Mouse (Mus musculus): ENCODE measurements at regions not wholly inside any gene's neighbourhood (a gene's known extent, or its start where the extent isn't known, plus 50 kb on each side); places are given as distances from the start of the nearest gene placed in this dataset.

DNA sequence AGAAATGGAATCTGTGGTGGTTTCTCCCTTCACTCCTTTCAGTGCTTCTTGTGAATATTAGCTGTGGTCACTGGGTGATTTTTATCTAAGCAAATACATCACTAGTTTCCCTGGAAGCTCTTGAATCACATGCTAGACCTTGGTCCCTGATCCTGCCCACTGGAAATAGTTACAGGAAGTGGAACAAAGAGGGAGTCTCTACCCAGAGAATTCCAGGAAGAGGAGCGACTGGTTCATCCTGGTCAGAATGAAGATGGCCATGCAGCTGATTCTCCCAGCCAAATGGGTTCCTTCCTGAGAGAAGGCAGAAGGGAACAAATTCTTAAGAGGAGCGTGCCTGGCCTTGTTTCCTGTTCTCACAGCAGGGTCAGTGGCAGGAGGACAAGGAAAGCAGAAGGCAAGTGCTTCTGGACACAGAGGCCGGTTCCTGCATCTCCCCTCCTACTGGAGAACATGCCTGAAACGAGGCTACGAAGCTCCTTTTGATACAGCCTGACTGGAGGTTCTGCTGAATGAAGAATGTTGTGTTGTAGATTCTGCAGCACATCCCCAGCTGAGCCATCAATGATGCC lies 264.8 kb upstream of the Sdk2 start:
- no peak for DNase-seq (ENCODE audit: low spot score in 2 of 2)

- DNase-seq (ENCODE audit: low spot score in 2 of 2): no peak
These were observed 263.5 kb upstream of the Sdk2 start for GRCm38 (mm10) chr11:114330316-114330715.

DNA sequence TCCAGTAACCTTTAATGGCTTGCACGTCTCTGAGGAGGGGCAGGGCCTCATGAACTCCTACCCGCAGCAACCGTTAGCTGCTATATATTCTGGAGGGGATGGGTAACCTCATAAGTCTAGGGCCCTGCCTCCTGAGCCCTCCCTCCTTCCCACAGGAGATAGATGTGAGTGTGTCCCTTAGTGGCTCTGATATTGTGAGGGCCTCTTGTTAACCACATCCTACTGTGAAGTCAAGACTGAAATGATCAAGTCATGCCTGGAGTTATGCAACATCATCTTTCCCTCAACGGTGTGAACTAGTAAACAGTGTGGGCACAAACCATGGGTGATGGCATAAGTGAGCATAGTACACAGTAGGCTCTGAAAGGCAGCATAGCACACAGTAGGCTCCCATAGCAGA lies 255.8 kb upstream of the Sdk2 start:
- no peak for DNase-seq (ENCODE audit: low spot score in 2 of 2)

DNA sequence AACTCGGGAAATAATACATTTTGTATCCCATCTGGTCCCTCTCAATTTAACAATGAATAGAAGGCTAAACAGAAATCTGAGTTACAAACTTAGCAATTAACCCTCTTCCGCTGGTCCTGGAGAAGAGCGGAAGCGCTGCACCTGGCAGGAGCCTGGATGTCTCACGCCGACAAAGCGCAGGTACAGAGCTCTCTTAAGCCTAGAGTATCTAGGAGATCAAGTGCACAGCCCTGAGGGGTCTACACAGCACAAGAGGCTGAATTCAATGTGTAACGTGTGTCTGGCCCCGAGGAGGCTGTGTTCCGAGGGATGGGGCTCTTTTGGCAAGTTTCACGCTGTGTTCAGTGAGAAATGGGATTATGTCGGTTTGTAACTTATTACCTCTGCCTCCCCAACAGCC lies 255.1 kb upstream of the Sdk2 start:
- no peak for DNase-seq (ENCODE audit: low spot score in 2 of 2)

- DNase-seq (ENCODE audit: low spot score in 2 of 2): no peak
These were observed 254.7 kb upstream of the Sdk2 start for GRCm38 (mm10) chr11:114321527-114321926.

DNA sequence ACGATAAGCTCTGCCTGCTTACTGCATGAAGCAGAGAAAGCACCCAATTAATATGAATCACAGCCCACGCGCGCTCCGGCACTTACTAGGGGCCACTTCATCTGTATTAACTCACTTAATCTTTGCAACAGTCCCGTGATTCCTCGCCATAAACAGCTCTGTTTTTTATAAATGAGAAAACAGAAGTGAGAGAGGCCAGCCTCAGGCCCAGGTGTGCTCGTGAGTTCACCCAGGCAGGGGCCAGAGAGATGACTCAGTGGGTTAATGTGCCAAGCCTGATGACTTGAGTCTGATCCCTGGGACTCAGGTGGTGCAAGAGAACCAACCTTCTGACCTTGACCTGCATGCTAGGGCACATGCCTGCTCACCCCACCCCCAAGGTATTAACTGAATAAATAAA lies 248.4 kb upstream of the Sdk2 start:
- DNase-seq (ENCODE audit: low spot score in 2 of 2): no peak

- DNase-seq (ENCODE audit: low spot score in 2 of 2): no peak
These were observed 246.8 kb upstream of the Sdk2 start for GRCm38 (mm10) chr11:114313652-114314051.

DNA sequence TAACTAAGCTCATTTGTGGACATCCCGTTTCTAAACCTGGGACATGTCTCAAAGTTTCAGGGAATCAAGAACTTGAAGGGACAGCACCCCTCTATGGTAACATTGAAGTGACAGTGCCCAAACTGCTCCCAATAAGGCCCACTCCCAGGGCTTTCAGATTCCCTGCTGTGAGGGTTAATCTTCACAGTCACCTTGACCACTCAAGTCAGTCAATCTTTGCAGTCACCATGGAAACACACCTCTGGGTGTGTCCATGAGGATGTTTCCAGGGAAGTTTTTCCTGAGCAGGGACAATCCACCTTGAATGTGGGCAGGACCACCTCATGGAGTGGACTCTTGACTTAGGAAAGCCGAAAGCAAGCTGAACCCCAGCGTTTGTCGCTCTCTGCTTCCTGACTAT lies 244.8 kb upstream of the Sdk2 start:
- DNase-seq (ENCODE audit: low spot score in 2 of 2): no peak

GRCm38 (mm10) chr11:114303636-114304354 lies 236.9 kb upstream of the Sdk2 start:
- DNase-seq (ENCODE audit: low spot score in 2 of 2): no peak

DNA sequence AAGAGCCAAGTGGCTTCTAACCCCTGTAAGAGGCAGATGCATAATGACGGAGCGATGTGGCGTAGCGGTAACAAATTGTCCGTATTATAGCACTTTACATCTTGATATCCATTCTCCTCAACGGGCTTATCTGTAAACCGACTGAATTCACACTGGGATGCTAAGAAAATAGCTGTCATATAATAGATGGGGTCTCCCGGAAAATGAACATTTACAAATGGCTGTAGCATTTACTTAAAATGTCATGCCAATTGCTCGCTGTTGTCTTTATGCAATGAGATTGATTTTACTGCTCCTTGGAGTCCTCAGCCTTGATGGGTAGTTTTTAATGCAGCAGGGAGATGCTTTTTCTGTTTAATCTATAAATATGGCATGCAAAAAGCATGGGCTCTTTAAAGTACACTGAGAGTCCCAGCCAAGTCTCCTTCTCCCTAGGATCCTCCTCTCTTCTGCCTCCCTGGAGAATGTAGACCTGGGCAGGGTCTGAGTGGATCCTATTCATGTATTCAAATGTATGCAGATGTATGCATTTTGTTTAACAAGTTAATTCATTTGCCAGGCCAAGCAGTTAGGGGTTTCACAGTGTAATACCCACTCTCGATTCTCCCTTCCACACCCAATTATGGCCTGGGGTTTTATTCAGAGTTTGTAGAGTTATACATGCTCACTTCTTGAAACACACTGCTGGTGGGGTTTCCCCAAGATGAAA lies 233.9 kb upstream of the Sdk2 start:
- no peak for DNase-seq (ENCODE audit: low spot score in 2 of 2)

DNA sequence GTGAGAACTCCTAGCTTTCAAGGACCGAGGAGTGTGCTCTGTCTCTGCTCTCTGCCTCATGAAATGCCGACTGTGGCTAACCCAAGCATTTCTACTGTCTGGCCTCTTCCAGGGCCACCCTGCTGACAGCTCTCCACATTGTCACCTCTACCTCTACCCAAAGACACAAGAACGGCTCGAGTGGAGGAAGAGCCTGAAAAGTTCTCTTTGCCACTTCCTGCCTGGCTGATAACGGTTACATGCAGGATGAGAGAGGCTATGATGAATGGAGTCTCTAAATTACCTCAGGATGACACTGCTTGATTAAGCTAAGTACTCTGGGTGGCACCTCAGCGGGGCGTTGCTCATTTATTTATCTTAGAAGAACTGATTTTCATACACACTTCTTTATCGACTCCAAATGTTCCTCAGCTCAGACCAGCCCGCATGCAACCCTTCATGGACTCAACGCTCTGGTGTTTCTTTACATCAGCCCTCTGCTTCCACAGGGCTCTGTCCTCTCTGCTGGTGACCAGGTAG lies 230.0 kb upstream of the Sdk2 start:
- DNase-seq (ENCODE audit: low spot score in 2 of 2): no peak

DNA sequence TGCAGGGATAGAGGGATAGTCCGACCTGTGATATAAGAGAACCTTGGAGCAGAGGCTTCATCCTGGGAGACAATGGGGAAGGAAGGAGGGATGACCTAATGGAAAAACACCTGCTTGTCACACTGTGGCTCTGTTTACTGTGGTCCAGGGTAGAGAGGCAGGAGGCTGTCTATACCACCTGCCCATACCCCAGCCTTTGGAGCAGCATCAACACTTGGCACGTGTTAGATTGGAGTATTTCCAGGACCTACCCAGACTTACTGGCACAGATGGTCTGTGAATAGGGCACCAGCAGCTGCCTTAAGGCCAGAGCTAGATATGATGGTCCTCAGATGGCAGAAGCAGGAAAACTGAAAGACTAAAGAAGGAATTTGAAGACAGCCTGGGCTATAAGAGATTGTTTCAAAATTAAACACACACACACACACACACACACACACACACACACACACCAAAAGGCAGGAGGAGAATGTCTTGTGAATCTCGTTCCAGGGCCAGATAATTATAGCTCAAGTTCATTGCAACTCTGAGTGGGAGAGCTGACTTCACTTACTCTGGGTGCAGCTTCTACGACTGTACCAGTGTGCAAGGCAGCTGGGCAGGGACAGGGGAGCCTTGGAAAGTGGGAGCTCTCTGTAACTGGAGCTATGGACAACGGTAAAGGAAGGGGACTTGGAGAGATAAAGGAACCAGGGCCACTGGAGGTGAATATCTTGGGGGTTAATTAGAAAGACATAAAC lies 227.8 kb upstream of the Sdk2 start:
- DNase-seq (ENCODE audit: low spot score in 2 of 2): no peak

- peak in 1 of 2 experiments; percentile 15 for DNase-seq (ENCODE audit: low spot score in 2 of 2)
These were observed 224.4 kb upstream of the Sdk2 start for GRCm38 (mm10) chr11:114291258-114291657.

DNA sequence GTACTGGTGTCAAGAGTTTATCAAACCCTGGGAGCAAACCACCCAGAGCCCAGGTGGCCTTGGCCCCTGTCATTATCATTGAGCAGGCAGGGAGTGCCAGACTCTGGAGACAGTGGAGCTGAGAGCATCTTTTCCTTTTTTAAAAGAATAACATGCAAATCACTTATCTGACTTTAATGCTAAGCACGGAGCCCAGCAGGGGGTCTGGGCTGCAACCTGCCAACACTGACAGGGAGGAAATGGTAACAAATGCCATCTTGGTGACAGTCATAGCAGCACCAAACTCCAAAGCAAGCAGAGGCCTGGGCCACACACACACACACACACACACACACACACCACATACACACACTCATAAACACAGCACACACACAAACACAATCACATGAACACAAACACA lies 223.1 kb upstream of the Sdk2 start:
- DNase-seq (ENCODE audit: low spot score in 2 of 2): no peak

DNA sequence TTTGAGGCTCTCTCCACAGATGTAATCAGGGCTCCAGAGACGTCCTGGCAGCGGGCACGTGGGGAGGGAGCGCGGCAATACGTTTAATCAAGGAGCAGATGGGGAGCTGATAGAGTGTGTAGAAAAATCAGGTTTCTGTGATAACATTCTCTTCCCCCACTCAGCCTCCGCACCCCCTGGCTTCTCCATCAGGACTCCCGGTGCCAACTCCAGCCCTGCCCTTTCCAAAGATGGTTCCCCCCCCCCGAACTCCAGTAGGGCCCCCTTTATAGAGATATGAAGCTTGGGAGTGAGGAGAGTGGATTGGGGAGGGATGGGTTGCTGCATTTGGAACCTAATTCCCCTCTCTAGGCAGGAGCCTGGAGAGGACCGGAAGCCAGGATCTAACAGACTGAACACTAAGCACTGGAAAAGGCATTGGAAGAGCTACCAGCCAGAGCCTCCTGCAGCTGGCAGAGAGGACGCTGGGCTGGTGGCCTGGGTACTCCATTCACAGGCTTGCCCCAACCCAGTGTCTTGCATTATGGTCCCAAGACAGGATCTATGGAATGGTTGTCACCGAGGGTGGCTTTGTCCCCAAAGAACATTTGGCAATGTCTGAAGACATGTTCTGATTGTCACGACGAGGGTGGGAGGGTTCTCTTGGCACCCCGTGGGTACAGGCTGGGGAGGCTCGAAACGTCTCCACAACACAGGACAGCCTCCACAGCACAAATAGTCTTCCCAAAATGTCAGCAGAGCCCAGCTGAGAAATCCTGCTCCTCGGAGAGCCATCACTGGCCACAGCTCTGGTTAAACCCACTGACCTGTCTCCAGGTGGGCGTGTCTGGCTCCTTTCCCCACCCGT lies 218.2 kb upstream of the Sdk2 start:
- peak; percentile 54 to 59 for DNase-seq (ENCODE audit: low spot score in 2 of 2)

- DNase-seq (ENCODE audit: low spot score in 2 of 2): peak in 1 of 2 experiments; percentile 16
These were observed 216.4 kb upstream of the Sdk2 start for GRCm38 (mm10) chr11:114283208-114283607.

- DNase-seq (ENCODE audit: low spot score in 2 of 2): no peak
These were observed 215.7 kb upstream of the Sdk2 start for GRCm38 (mm10) chr11:114282566-114282965.

DNA sequence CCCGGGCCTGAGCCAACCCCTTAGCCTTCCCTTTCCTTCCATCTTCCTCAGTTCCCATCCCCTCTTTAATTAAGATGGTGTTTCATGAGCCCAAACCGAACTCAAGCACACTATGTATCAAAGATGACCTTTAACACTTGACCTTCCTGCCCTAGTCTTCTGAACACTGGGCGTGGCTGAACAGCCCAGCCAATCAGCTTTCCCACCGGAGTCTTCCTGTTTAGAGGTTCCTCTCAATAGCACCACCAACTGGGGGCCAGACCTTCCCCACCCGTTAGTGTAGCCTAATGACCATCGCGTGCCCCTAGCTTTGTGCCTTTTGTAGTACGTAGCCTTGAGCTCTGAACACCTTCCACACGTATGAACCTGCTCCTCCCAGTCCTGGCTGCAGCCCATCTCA lies 215.0 kb upstream of the Sdk2 start:
- no peak for DNase-seq (ENCODE audit: low spot score in 2 of 2)

DNA sequence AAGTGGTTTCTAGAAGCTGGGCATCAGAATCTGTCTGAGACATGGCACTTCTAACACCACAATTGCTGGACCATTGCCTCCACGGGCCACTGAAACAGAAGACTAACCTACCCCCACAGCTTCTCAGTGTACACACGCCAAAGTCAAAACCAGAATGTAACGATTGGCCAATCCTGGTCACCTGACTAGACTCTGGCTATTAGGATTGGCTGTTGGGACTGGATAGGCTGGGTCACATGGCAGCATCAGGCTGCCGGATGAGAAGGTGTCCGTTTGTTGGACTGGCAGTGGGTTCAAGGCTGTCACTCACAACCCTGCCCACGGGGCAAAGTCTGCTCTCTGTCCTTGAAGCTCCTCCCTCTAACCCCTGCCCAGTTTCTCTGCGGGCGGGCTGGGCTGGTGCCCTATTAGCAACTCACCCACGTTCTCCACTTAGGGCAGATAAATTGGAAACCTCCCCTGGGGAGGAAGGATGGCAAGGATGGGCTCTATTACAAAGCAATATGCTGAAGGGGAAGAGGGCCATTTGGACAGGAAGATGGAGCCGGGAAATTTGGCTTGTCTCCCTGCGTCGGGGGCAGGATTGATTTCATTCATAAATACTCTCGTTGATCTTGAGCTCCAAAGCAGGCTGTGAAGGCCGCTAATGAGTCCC lies 214.3 kb upstream of the Sdk2 start:
- DNase-seq (ENCODE audit: low spot score in 2 of 2): no peak

- DNase-seq (ENCODE audit: low spot score in 2 of 2): no peak
These were observed 210.9 kb upstream of the Sdk2 start for GRCm38 (mm10) chr11:114277513-114278304.

All from right cerebral cortex, postnatal 36 days (tissue).